Mouse (Mus musculus) macrophage (primary cell): ENCODE data around the gene Lrrc42. TPM values are rescaled to one million over a fixed set of nuclear protein-coding genes. Genes with fewer than 3 reads are reported as not detected.

Experiments used
- H3K27ac ChIP-seq: fragments of 350-480 bp; formaldehyde crosslinking; 2 replicates; pipeline ENCODE4 v1.9.0; 2021
- H3K36me3 ChIP-seq: fragments of 350-480 bp; formaldehyde crosslinking; 2 replicates; pipeline ENCODE4 v1.9.0; 2021; ENCODE audit errors: inconsistent target
- H3K4me3 ChIP-seq: fragments of 350-480 bp; formaldehyde crosslinking; 2 replicates; pipeline ENCODE4 v1.9.0; 2021; ENCODE audit errors: inconsistent target
- H3K79me2 ChIP-seq: fragments of 350-480 bp; formaldehyde crosslinking; 2 replicates; pipeline ENCODE4 v1.9.0; 2021; ENCODE audit errors: inconsistent target
- whole genome bisulfite sequencing: methylation state at CpG from one replicate; pipeline ENCODE4 v1.1.7; 2026; ENCODE audit warnings: inconsistent platforms; ENCODE audit not compliant: missing documents; 5-methylcytosine and 5-hydroxymethylcytosine counted together
- polyA plus RNA-seq: library from polyadenylated mRNA; stranded (reverse); fragments of 250-400 nt; gene quantifications from 3 replicates; pipeline ENCODE4 v1.2.4, GENCODE M21; 2018; ENCODE audit warnings: inconsistent platforms
- total RNA-seq, 78 experiments: library from RNA; depleted of rRNA; stranded (reverse); fragments of 250-400 nt; gene quantifications; 1 replicate in 9 of 78; 2 replicates in 24 of 78; 3 replicates in 43 of 78; 4 replicates in 2 of 78; pipeline ENCODE4 v1.2.4; 2018; ENCODE audit warnings: inconsistent platforms in 56 of 78

Gene Lrrc42
- 10 to 100 TPM in 10 of 26 experiments, 1 to 10 TPM in 16; 1.2 to 19.3 (median 7.0) TPM for total RNA-seq (2018; cell fraction: chromatin; rRNA removed)
- 10 to 100 TPM in 6 of 26 experiments, 1 to 10 TPM in 20; 5.8 to 11.5 (median 8.5) TPM for total RNA-seq (2018; cell fraction: cytosol; rRNA removed)
- 10 to 100 TPM in 7 of 26 experiments, 1 to 10 TPM in 19; 2.4 to 14.9 (median 6.4) TPM for total RNA-seq (2018; cell fraction: nucleus; rRNA removed)
- polyA plus RNA-seq: 8.4 to 11.4 TPM (median 10.0 TPM) in 3 replicates

GRCm38 (mm10) chr4:107253125-107254091, at the start of gene Lrrc42, which contains the start of gene Hspb11:
Lrrc42 (minus strand) TSS chr4:107253532.
Hspb11 (plus strand) TSS chr4:107253593.
- Histone ChIP-seq H3K27ac (peak within 1 kb of the TSS; percentile 10; the same call in 1 of the 2 replicates), H3K4me3 (peak within 1 kb of the TSS; percentile 55), H3K36me3 (no peaks in the 10 kb centered on the region), H3K79me2 (peaks cover 10% of the 10 kb centered on the region; the same call in 1 of the 2 replicates)
- 2% methylated on average over 68 of the region's 101 CpGs for WGBS

- Histone ChIP-seq H3K36me3 (no peaks in the 10 kb centered on the region), H3K4me3 (no peak overlapping the region), H3K27ac (no peak overlapping the region), H3K79me2 (no peaks in the 10 kb centered on the region)
- 57% methylated on average over 4 of the region's 4 CpGs for WGBS
Observed at GRCm38 (mm10) chr4:107302832-107303231, 49.5 kb upstream of the Lrrc42 start.

- WGBS: 85% methylated on average over 9 of the region's 9 CpGs
- no peaks in the 10 kb centered on the region for H3K36me3 ChIP-seq
- H3K27ac ChIP-seq: no peak overlapping the region
- H3K79me2 ChIP-seq: no peaks in the 10 kb centered on the region
- no peak overlapping the region for H3K4me3 ChIP-seq
Observed at GRCm38 (mm10) chr4:107302221-107302620, 48.9 kb upstream of the Lrrc42 start.

GRCm38 (mm10) chr4:107300902-107301555, 47.7 kb upstream of the Lrrc42 start:
- H3K79me2 ChIP-seq: no peaks in the 10 kb centered on the region
- no peak overlapping the region for H3K27ac ChIP-seq
- no peaks in the 10 kb centered on the region for H3K36me3 ChIP-seq
- WGBS: 93% methylated on average over 1 of the region's 1 CpGs
- H3K4me3 ChIP-seq: no peak overlapping the region

GRCm38 (mm10) chr4:107300371-107300770, 47.0 kb upstream of the Lrrc42 start:
- 31% methylated on average over 4 of the region's 4 CpGs for WGBS
- no peak overlapping the region for H3K27ac ChIP-seq
- H3K4me3 ChIP-seq: no peak overlapping the region
- H3K79me2 ChIP-seq: no peaks in the 10 kb centered on the region
- no peaks in the 10 kb centered on the region for H3K36me3 ChIP-seq

GRCm38 (mm10) chr4:107299779-107300340, 46.5 kb upstream of the Lrrc42 start:
- H3K4me3 ChIP-seq: no peak overlapping the region
- no peaks in the 10 kb centered on the region for H3K36me3 ChIP-seq
- WGBS: 72% methylated on average over 7 of the region's 7 CpGs
- no peak overlapping the region for H3K27ac ChIP-seq
- no peaks in the 10 kb centered on the region for H3K79me2 ChIP-seq

- no peaks in the 10 kb centered on the region for H3K79me2 ChIP-seq
- H3K4me3 ChIP-seq: no peak overlapping the region
- 96% methylated on average over 7 of the region's 8 CpGs for WGBS
- H3K36me3 ChIP-seq: no peaks in the 10 kb centered on the region
- no peak overlapping the region for H3K27ac ChIP-seq
Observed at GRCm38 (mm10) chr4:107298071-107298606, 44.8 kb upstream of the Lrrc42 start.

GRCm38 (mm10) chr4:107292273-107292662, 38.9 kb upstream of the Lrrc42 start:
- WGBS: 90% methylated on average over 4 of the region's 4 CpGs
- no peak overlapping the region for H3K27ac ChIP-seq
- H3K4me3 ChIP-seq: no peak overlapping the region
- no peaks in the 10 kb centered on the region for H3K79me2 ChIP-seq
- no peaks in the 10 kb centered on the region for H3K36me3 ChIP-seq

- H3K4me3 ChIP-seq: no peak overlapping the region
- no peak overlapping the region for H3K27ac ChIP-seq
- WGBS: 92% methylated on average over 7 of the region's 7 CpGs
- no peaks in the 10 kb centered on the region for H3K79me2 ChIP-seq
- no peaks in the 10 kb centered on the region for H3K36me3 ChIP-seq
Observed at GRCm38 (mm10) chr4:107291611-107292272, 38.4 kb upstream of the Lrrc42 start.

- Histone ChIP-seq H3K36me3 (no peaks in the 10 kb centered on the region), H3K4me3 (no peak overlapping the region), H3K27ac (no peak overlapping the region), H3K79me2 (no peaks in the 10 kb centered on the region)
- WGBS: 90% methylated on average over 2 of the region's 2 CpGs
Observed at GRCm38 (mm10) chr4:107287517-107287916, 34.2 kb upstream of the Lrrc42 start.

- Histone ChIP-seq H3K4me3 (no peak overlapping the region), H3K79me2 (no peaks in the 10 kb centered on the region), H3K27ac (no peak overlapping the region), H3K36me3 (no peaks in the 10 kb centered on the region)
- WGBS: 95% methylated on average over 8 of the region's 8 CpGs
Observed at GRCm38 (mm10) chr4:107286386-107286785, 33.1 kb upstream of the Lrrc42 start.

GRCm38 (mm10) chr4:107285446-107286200, 32.3 kb upstream of the Lrrc42 start:
- H3K36me3 ChIP-seq: no peaks in the 10 kb centered on the region
- 67% methylated on average over 3 of the region's 3 CpGs for WGBS
- H3K27ac ChIP-seq: peak overlapping the region; percentile 35
- H3K79me2 ChIP-seq: no peaks in the 10 kb centered on the region
- no peak overlapping the region for H3K4me3 ChIP-seq

GRCm38 (mm10) chr4:107280843-107281475, 27.6 kb upstream of the Lrrc42 start:
- Histone ChIP-seq H3K36me3 (no peaks in the 10 kb centered on the region), H3K79me2 (no peaks in the 10 kb centered on the region), H3K27ac (no peak overlapping the region), H3K4me3 (no peak overlapping the region)
- 97% methylated on average over 7 of the region's 7 CpGs for WGBS
